Mouse (Mus musculus) ES-E14 (cell line): Measurements from ENCODE around the gene Syt6. TPM values are rescaled to one million over a fixed set of nuclear protein-coding genes. Genes with fewer than 3 reads are reported as not detected.

Source experiments
- DNase-seq: peaks from one replicate; pipeline ENCODE4 v3.0.0-alpha.2; 2013; ENCODE audit warnings: low read depth, low spot score
- H3K27ac ChIP-seq: 2 replicates; pipeline ENCODE4 v1.5.1; 2012; ENCODE audit warnings: low read depth, mild to moderate bottlenecking, low read length, moderate library complexity, mixed read lengths; ENCODE audit not compliant: poor library complexity, insufficient read depth, severe bottlenecking
- H3K36me3 ChIP-seq: 2 replicates; pipeline ENCODE4 v1.6.1; 2012; ENCODE audit warnings: mild to moderate bottlenecking, low read length, moderate library complexity, mixed read lengths; ENCODE audit not compliant: control insufficient read depth, poor library complexity, insufficient read depth, severe bottlenecking
- H3K4me1 ChIP-seq, 2 experiments: fragments of 150-350 bp in 1 of 2; sonication (generic) in 1 of 2; 2 replicates each; pipeline ENCODE4 v1.6.1; 2012; ENCODE audit warnings: low read length in 2 of 2, mild to moderate bottlenecking in 1 of 2, mixed read lengths in 1 of 2; ENCODE audit not compliant: control insufficient read depth in 2 of 2, insufficient read depth in 2 of 2, poor library complexity in 1 of 2
- H3K4me3 ChIP-seq, 2 experiments: fragments of 150-350 bp in 1 of 2; sonication (generic) in 1 of 2; 2 replicates each; pipeline ENCODE4 v1.5.1; 2012; ENCODE audit warnings: low read length in 2 of 2, low read depth in 1 of 2, mild to moderate bottlenecking in 1 of 2, mixed read lengths in 1 of 2; ENCODE audit not compliant: insufficient read depth in 1 of 2, poor library complexity in 1 of 2, severe bottlenecking in 1 of 2
- H3K9ac ChIP-seq: 2 replicates; pipeline ENCODE4 v1.6.1; 2012; ENCODE audit warnings: low read depth, mild to moderate bottlenecking, low read length, mixed read lengths; ENCODE audit not compliant: poor library complexity, insufficient read depth, severe bottlenecking
- H3K9me3 ChIP-seq: fragments of 150-350 bp; sonication (generic); 2 replicates; pipeline ENCODE4 v1.6.1; 2012; ENCODE audit warnings: low read depth, mild to moderate bottlenecking, low read length; ENCODE audit not compliant: control insufficient read depth, insufficient read depth
- CHD2 ChIP-seq: IDR thresholded peaks from 2 replicates; pipeline ENCODE4 v1.6.1; 2014; ENCODE audit warnings: mild to moderate bottlenecking, low read depth, low read length, inconsistent platforms
- HCFC1 ChIP-seq: IDR thresholded peaks from 2 replicates; pipeline ENCODE4 v1.6.1; 2012; ENCODE audit warnings: low read length, inconsistent platforms, borderline replicate concordance; ENCODE audit not compliant: insufficient read depth
- MAFK ChIP-seq: IDR thresholded peaks from 2 replicates; pipeline ENCODE4 v1.6.1; 2014; ENCODE audit warnings: mild to moderate bottlenecking, low read depth, low read length, inconsistent platforms; ENCODE audit not compliant: insufficient read depth
- ZC3H11A ChIP-seq: IDR thresholded peaks from 2 replicates; pipeline ENCODE4 v1.6.1; 2012; ENCODE audit warnings: low read depth, mild to moderate bottlenecking, inconsistent platforms, low read length, borderline replicate concordance
- ZNF384 ChIP-seq: IDR thresholded peaks from 2 replicates; pipeline ENCODE4 v1.6.1; 2012; ENCODE audit warnings: low read depth, low read length, inconsistent platforms
- in situ Hi-C, 2 experiments: fragments of 600-800 bp; cut with MboI; formaldehyde crosslinking; loops; one replicate each; pipeline ENCODE4 v1.15.1; 2025; ENCODE audit warnings: low sequenced_read_pairs in 2 of 2, inconsistent platforms in 1 of 2; ENCODE audit not compliant: unreplicated experiment in 2 of 2
- total RNA-seq: library from RNA; depleted of rRNA; stranded (reverse); fragments of 300-350 nt; gene quantifications from 2 replicates; pipeline ENCODE4 v1.2.3, GENCODE M21; 2012

Gene Syt6
- total RNA-seq, 1 experiment, result 0.22 TPM

GRCm38 (mm10) chr3:103575893-103576641 is 1.0 kb downstream of the Syt6 start:
- TF ChIP-seq MAFK (no peak), ZC3H11A (no peak), HCFC1 (no peak), CHD2 (no peak)
- Histone ChIP-seq H3K36me3 (no peaks in the 10 kb centered on the region), H3K9ac (peak overlapping the region; percentile 56), H3K9me3 (no peaks in the 10 kb centered on the region), H3K27ac (no peak overlapping the region), H3K4me1 (peaks cover 0 to 4% of the 10 kb centered on the region in 2 experiments; a peak in 3 of 4 replicates), H3K4me3 (peak overlapping the region; percentile 46 to 63; a peak in 3 of 4 replicates)
- DNase-seq, result no peak
- in situ Hi-C loops, result no loop called here

- H3K9ac ChIP-seq, result no peak overlapping the region
- no peak overlapping the region for H3K27ac ChIP-seq
- TF ChIP-seq MAFK, result no peak
- no peak for TF ChIP-seq ZNF384
- no peak for TF ChIP-seq HCFC1
- peak overlapping the region in 1 of 2 experiments; percentile 27; a peak in 1 of 4 replicates for H3K4me3 ChIP-seq
- no peaks in the 10 kb centered on the region for H3K9me3 ChIP-seq
- peaks cover 0 to 3% of the 10 kb centered on the region in 2 experiments; a peak in 1 of 4 replicates for H3K4me1 ChIP-seq
- H3K36me3 ChIP-seq, result no peaks in the 10 kb centered on the region
- in situ Hi-C loops, result no loop called here
- no peak for DNase-seq
Observed at GRCm38 (mm10) chr3:103587136-103587535, 12.1 kb downstream of the Syt6 start.

GRCm38 (mm10) chr3:103587672-103588071 is 12.6 kb downstream of the Syt6 start:
- Histone ChIP-seq H3K4me3 (no peak overlapping the region; a peak in 1 of 4 replicates), H3K9me3 (no peaks in the 10 kb centered on the region), H3K4me1 (peaks cover 0 to 3% of the 10 kb centered on the region in 2 experiments; a peak in 1 of 4 replicates), H3K27ac (no peak overlapping the region), H3K36me3 (no peaks in the 10 kb centered on the region), H3K9ac (no peak overlapping the region)
- DNase-seq, result no peak
- TF ChIP-seq ZNF384, result no peak
- no peak for TF ChIP-seq CHD2
- TF ChIP-seq HCFC1, result no peak
- no peak for TF ChIP-seq ZC3H11A
- no peak for TF ChIP-seq MAFK
- in situ Hi-C loops, result no loop called here

- in situ Hi-C loops, result no loop called here
- Histone ChIP-seq H3K36me3 (no peaks in the 10 kb centered on the region), H3K4me1 (peaks cover 0 to 3% of the 10 kb centered on the region in 2 experiments; a peak in 1 of 4 replicates), H3K9me3 (no peaks in the 10 kb centered on the region), H3K4me3 (no peak overlapping the region), H3K27ac (no peak overlapping the region), H3K9ac (no peak overlapping the region)
- DNase-seq, result no peak
- TF ChIP-seq ZNF384 (no peak), MAFK (no peak), ZC3H11A (no peak), HCFC1 (no peak), CHD2 (no peak)
Observed at GRCm38 (mm10) chr3:103589636-103590035, 14.6 kb downstream of the Syt6 start.

- Histone ChIP-seq H3K9ac (no peak overlapping the region), H3K4me3 (no peak overlapping the region), H3K9me3 (no peaks in the 10 kb centered on the region), H3K27ac (no peak overlapping the region), H3K36me3 (no peaks in the 10 kb centered on the region), H3K4me1 (no peaks in the 10 kb centered on the region)
- no peak for TF ChIP-seq HCFC1
- no peak for TF ChIP-seq ZNF384
- no peak for TF ChIP-seq MAFK
- TF ChIP-seq CHD2, result no peak
- no peak for TF ChIP-seq ZC3H11A
- no peak for DNase-seq
- in situ Hi-C loops, result no loop called here
Observed at GRCm38 (mm10) chr3:103592636-103593035, 17.6 kb downstream of the Syt6 start.
